Mouse (Mus musculus) CD4-positive naive resting alpha-beta T cell, adult 76 days (primary cell): ENCODE results near the gene Trim44. TPM values are rescaled to one million over a fixed set of nuclear protein-coding genes. Genes with fewer than 3 reads are reported as not detected.

ENCODE experiments used
- total RNA-seq: library from RNA; stranded (reverse); gene quantifications from one replicate; pipeline ENCODE4 v1.2.4, GENCODE M21; 2023

The Trim44 gene
- total RNA-seq, result 47.6 TPM

DNA sequence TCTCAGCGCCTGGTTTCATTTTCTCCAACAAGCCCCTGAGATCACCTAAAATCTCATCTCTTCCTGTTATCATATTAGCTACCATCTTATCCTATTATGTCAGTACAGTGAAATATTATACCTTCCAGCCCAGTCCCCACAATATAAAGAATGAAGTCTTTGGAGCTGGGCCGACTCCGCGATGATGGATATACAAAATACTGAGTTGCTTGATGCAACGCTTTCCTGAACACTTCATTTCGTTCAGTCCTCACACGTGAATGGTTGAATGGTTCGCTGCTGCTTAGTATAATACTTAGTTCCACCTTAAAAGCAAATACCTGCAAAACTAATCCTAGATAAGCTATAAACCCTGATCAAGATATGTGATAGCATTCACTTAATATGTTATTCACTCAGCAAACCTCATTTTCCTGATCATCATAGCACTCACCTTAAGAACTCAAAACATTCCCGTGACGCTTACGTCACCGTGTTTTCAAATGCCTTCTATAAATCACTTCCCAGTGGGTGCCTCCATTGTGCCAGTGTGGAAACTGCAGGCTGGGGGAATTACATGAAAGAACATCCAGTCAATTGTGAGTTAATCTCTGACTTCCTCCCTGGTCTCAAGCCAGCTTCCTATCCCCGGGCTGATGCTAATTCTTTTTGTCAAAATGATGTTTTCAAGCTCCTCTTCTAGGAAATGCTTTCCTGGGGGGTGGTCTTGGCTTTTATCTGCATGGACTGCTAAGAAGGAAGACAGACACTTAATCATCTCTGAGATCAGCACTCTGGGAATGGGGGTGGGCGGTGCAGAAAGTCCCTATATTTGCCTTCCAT is at the start of gene Trim44:
Trim44 (minus strand) TSS at position 466 of the 822 bp plus-strand sequence.

GRCm38 (mm10) chr2:102451671-102452549 is 44.3 kb upstream of the Trim44 start, which contains the start of gene Fjx1:
Gene Fjx1 (minus strand): TSS chr2:102452499.

Other genes starting within 250 kb of the Trim44 start
- gene Ldlrad3, start 221.4 kb downstream of the Trim44 start, total RNA-seq, result 1.6 TPM
- not detected for gene Fjx1, start 44.7 kb upstream of the Trim44 start, total RNA-seq
- not detected for gene Pamr1, start 142.2 kb upstream of the Trim44 start, total RNA-seq